Mouse (Mus musculus): Measurements from ENCODE around the gene Kcna2.

- peak; percentile 50; the same call in 1 of the 2 replicates for TF ChIP-seq UBTF (IDR thresholded peaks at IDR 0.05; ENCODE audit: low read depth, low read length)
- TF ChIP-seq EP300 (IDR thresholded peaks at IDR 0.05; ENCODE audit: low read length) = peak; percentile 90
- TF ChIP-seq CTCF (conservative IDR thresholded peaks at IDR 0.05 in 1 of 2, IDR thresholded peaks at IDR 0.05 in 1 of 2; ENCODE audit: low read depth in 2 of 2, low read length in 2 of 2) = no peak
- no peak for TF ChIP-seq NELFE (IDR thresholded peaks at IDR 0.05; ENCODE audit: low read depth, low read length)
- no peak for TF ChIP-seq HCFC1 (IDR thresholded peaks at IDR 0.05; ENCODE audit: low read depth, low read length)
- no peak for TF ChIP-seq NRF1 (IDR thresholded peaks at IDR 0.05; ENCODE audit: low read depth, low read length)
- TF ChIP-seq GABPA (IDR thresholded peaks at IDR 0.05; ENCODE audit: insufficient replicate concordance, low read depth, low read length) = no peak
- peak; percentile 27; the same call in 1 of the 2 replicates for TF ChIP-seq POLR2A (IDR thresholded peaks at IDR 0.05; ENCODE audit: low read depth, low read length)
- peak; percentile 45; the same call in 1 of the 2 replicates for TF ChIP-seq CHD2 (IDR thresholded peaks at IDR 0.05; ENCODE audit: low read length)
- TF ChIP-seq BHLHE40 (IDR thresholded peaks at IDR 0.05; ENCODE audit: low read depth, low read length) = no peak; the same call in 1 of the 2 replicates
- no peak for TF ChIP-seq ZMIZ1 (IDR thresholded peaks at IDR 0.05; ENCODE audit: low read depth, low read length)
- no peak; the same call in 1 of the 2 replicates for TF ChIP-seq MAFK (IDR thresholded peaks at IDR 0.05; ENCODE audit: insufficient replicate concordance, low read length)
- no peak for TF ChIP-seq MYC (IDR thresholded peaks at IDR 0.05; ENCODE audit: low read depth, low read length)
- no peak; the same call in 1 of the 2 replicates for TF ChIP-seq RAD21 (IDR thresholded peaks at IDR 0.05; ENCODE audit: low read depth, low read length)
These were observed 24.3 kb upstream of the Kcna2 start for GRCm38 (mm10) chr3:107076658-107077057.

Data from CH12.LX (cell line).